Mouse (Mus musculus) lung, embryonic 14.5 days (tissue): Measurements from ENCODE around the gene Tnks1bp1. TPM values are rescaled to one million over a fixed set of nuclear protein-coding genes. Genes with fewer than 3 reads are reported as not detected.

Source experiments
- ATAC-seq: fragments of 200-750 bp; cut with Nextera tagmentation; 2 replicates; pipeline ENCODE4 v1.8.0; 2017; ENCODE audit warnings: mild to moderate bottlenecking, moderate TSS enrichment, moderate library complexity; ENCODE audit not compliant: insufficient read depth
- DNase-seq: peaks from one replicate; pipeline ENCODE4 v3.0.0-alpha.2; 2015
- H3K27ac ChIP-seq: fragments of 300-500 bp; sonication (generic); 2 replicates; pipeline ENCODE4 v1.5.1; 2014; ENCODE audit warnings: low read depth, mild to moderate bottlenecking, moderate library complexity
- H3K27me3 ChIP-seq: fragments of 300-500 bp; sonication (generic); 2 replicates; pipeline ENCODE4 v1.6.1; 2014; ENCODE audit warnings: low read length, control low read depth; ENCODE audit not compliant: insufficient read depth
- H3K36me3 ChIP-seq: fragments of 300-500 bp; sonication (generic); 2 replicates; pipeline ENCODE4 v1.6.1; 2014; ENCODE audit warnings: control low read depth; ENCODE audit not compliant: insufficient read depth
- H3K4me1 ChIP-seq: fragments of 300-500 bp; sonication (generic); 2 replicates; pipeline ENCODE4 v1.6.1; 2014; ENCODE audit warnings: antibody characterized with exemption, control low read depth; ENCODE audit not compliant: insufficient read depth
- H3K4me2 ChIP-seq: fragments of 300-500 bp; sonication (generic); 2 replicates; pipeline ENCODE4 v1.6.1; 2014; ENCODE audit warnings: mild to moderate bottlenecking
- H3K4me3 ChIP-seq: fragments of 300-500 bp; sonication (generic); 2 replicates; pipeline ENCODE4 v1.5.1; 2014; ENCODE audit warnings: low read depth, low read length
- H3K9ac ChIP-seq: fragments of 300-500 bp; sonication (generic); 2 replicates; pipeline ENCODE4 v1.6.1; 2014
- H3K9me3 ChIP-seq: fragments of 300-500 bp; sonication (generic); 2 replicates; pipeline ENCODE4 v1.6.1; 2016; ENCODE audit warnings: low read depth, low read length, control low read depth
- CTCF ChIP-seq: IDR thresholded peaks from 2 replicates; pipeline ENCODE4 v1.5.1; 2016; ENCODE audit warnings: antibody characterized with exemption, low read depth
- WGBS: fragments of 180-500 bp; shearing (Covaris S2); extraction: QIAGEN DNeasy Blood & Tissue Kit; methylation state at CpG from one replicate; pipeline ENCODE4 v1.1.7; 2014; 5-methylcytosine and 5-hydroxymethylcytosine counted together
- polyA plus RNA-seq: library from polyadenylated mRNA; unstranded; fragments of >200 nt; fragmentation: Nextera tagmentation; extraction: Ambion mirVana; gene quantifications from 2 replicates; pipeline ENCODE4 v1.2.1, GENCODE M21; 2014

Tnks1bp1 gene
- polyA plus RNA-seq, 1 experiment from 2014 or later: 13.7 TPM

- H3K9ac ChIP-seq: no peak overlapping the region
- no peak for ATAC-seq
- WGBS: 93% methylated on average over 4 of the region's 4 CpGs
These were observed 43.5 kb downstream of the Tnks1bp1 start for GRCm38 (mm10) chr2:85091325-85091724.

GRCm38 (mm10) chr2:85093376-85093775 is 45.6 kb downstream of the Tnks1bp1 start:
- WGBS: 63% methylated on average over 1 of the region's 1 CpGs
- Histone ChIP-seq H3K4me2 (no peak overlapping the region), H3K27ac (no peak overlapping the region), H3K27me3 (no peaks in the 10 kb centered on the region), H3K9me3 (no peaks in the 10 kb centered on the region), H3K36me3 (no peaks in the 10 kb centered on the region), H3K9ac (no peak overlapping the region), H3K4me1 (peaks cover 3% of the 10 kb centered on the region; the same call in 1 of the 2 replicates), H3K4me3 (no peak overlapping the region)
- no peak for DNase-seq
- no peak for TF ChIP-seq CTCF
- no peak for ATAC-seq

More at GRCm38 (mm10) chr2:85091325-85091724, 43.5 kb downstream of the Tnks1bp1 start:
- no peak overlapping the region for H3K4me3 ChIP-seq
- H3K27me3 ChIP-seq: no peaks in the 10 kb centered on the region
- no peaks in the 10 kb centered on the region for H3K36me3 ChIP-seq
- no peak overlapping the region for H3K27ac ChIP-seq
- DNase-seq: no peak
- no peaks in the 10 kb centered on the region for H3K9me3 ChIP-seq
- H3K4me2 ChIP-seq: no peak overlapping the region
- no peak for TF ChIP-seq CTCF
- peaks cover 3% of the 10 kb centered on the region; the same call in 1 of the 2 replicates for H3K4me1 ChIP-seq

- no peaks in the 10 kb centered on the region for H3K9me3 ChIP-seq
- no peaks in the 10 kb centered on the region for H3K36me3 ChIP-seq
- peaks cover 3% of the 10 kb centered on the region; the same call in 1 of the 2 replicates for H3K4me1 ChIP-seq
- H3K4me3 ChIP-seq: no peak overlapping the region
- ATAC-seq: no peak
- no peak for DNase-seq
- H3K27me3 ChIP-seq: no peaks in the 10 kb centered on the region
- H3K9ac ChIP-seq: no peak overlapping the region
- H3K27ac ChIP-seq: no peak overlapping the region
- TF ChIP-seq CTCF: no peak
- 45% methylated on average over 5 of the region's 5 CpGs for WGBS
- H3K4me2 ChIP-seq: no peak overlapping the region
These were observed 48.1 kb downstream of the Tnks1bp1 start for GRCm38 (mm10) chr2:85095906-85096305.

DNA sequence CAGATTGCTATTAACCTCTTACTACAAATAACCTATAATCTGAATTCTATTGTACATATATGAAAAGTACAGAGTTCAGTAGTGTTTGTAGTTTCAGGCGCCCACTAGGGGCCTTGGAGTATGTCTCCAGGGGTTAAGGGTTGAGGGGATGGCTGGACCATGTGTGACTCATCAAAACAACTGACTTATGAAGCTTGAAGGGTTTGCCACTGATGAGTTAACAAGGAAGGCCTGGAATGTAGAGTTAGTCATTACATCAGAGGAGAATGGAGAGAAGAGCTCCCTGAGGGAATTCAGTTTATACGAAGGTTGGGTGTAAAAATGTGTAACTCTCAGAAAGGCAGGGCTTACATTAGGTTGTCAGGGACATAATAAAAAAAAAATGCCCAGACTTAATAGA is 50.2 kb downstream of the Tnks1bp1 start:
- no peak overlapping the region for H3K9ac ChIP-seq
- H3K4me1 ChIP-seq: peaks cover 3% of the 10 kb centered on the region; the same call in 1 of the 2 replicates
- H3K36me3 ChIP-seq: no peaks in the 10 kb centered on the region
- no peak overlapping the region for H3K4me3 ChIP-seq
- ATAC-seq (no peak), DNase-seq (no peak)
- no peak overlapping the region for H3K27ac ChIP-seq
- H3K9me3 ChIP-seq: no peaks in the 10 kb centered on the region; the same call in 1 of the 2 replicates
- no peak for TF ChIP-seq CTCF
- no peaks in the 10 kb centered on the region for H3K27me3 ChIP-seq
- WGBS: 74% methylated on average over 2 of the region's 2 CpGs
- H3K4me2 ChIP-seq: no peak overlapping the region

DNA sequence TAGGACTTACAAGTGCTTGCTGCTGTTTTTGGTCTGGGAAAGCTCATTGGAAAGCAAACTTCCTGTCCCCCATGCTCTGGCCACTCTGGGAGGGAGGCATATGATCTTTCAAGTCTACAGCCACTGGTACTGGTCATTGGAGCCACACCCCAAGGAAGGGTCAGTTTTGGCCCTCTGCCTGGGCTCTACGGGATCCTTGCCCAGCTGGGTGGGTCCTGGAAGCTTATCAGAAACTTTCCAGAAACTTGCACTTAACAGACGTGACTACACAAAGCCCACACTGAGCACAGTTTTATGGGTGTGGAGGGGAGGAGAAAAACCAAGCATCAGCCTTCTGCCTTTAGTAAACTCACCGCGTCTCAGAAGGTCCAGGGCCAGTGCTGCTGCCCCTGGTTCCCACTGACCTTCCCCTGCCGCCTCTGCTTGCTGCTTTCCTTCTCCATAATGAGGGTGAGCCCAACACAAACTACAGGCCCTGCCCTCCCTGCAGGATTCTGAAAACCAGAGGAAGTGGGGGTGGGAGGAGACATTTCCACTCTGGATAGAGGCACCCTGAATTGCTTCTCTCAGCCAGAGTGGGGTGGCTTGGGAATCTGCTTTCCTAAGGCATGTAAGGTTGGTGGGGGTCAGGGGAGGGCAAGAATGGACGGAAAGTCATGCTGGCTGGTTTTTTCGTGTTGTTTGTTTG is 51.1 kb downstream of the Tnks1bp1 start:
- Histone ChIP-seq H3K9ac (no peak overlapping the region), H3K36me3 (no peaks in the 10 kb centered on the region), H3K4me3 (no peak overlapping the region), H3K27me3 (no peaks in the 10 kb centered on the region), H3K4me2 (no peak overlapping the region), H3K9me3 (no peaks in the 10 kb centered on the region; the same call in 1 of the 2 replicates), H3K27ac (peak overlapping the region; percentile 20; the same call in 1 of the 2 replicates), H3K4me1 (peaks cover 3% of the 10 kb centered on the region; the same call in 1 of the 2 replicates)
- TF ChIP-seq CTCF: no peak
- DNase-seq: peak; percentile 69
- WGBS: 50% methylated on average over 7 of the region's 7 CpGs
- ATAC-seq: peak; percentile 54

- Histone ChIP-seq H3K36me3 (no peaks in the 10 kb centered on the region), H3K9me3 (no peaks in the 10 kb centered on the region; the same call in 1 of the 2 replicates), H3K4me2 (no peak overlapping the region), H3K9ac (no peak overlapping the region), H3K27ac (no peak overlapping the region), H3K4me3 (no peak overlapping the region), H3K27me3 (no peaks in the 10 kb centered on the region), H3K4me1 (no peaks in the 10 kb centered on the region)
- ATAC-seq: no peak
- no peak for DNase-seq
- TF ChIP-seq CTCF: no peak
- WGBS: 76% methylated on average over 8 of the region's 8 CpGs
These were observed 55.4 kb downstream of the Tnks1bp1 start for GRCm38 (mm10) chr2:85103201-85103600.

DNA sequence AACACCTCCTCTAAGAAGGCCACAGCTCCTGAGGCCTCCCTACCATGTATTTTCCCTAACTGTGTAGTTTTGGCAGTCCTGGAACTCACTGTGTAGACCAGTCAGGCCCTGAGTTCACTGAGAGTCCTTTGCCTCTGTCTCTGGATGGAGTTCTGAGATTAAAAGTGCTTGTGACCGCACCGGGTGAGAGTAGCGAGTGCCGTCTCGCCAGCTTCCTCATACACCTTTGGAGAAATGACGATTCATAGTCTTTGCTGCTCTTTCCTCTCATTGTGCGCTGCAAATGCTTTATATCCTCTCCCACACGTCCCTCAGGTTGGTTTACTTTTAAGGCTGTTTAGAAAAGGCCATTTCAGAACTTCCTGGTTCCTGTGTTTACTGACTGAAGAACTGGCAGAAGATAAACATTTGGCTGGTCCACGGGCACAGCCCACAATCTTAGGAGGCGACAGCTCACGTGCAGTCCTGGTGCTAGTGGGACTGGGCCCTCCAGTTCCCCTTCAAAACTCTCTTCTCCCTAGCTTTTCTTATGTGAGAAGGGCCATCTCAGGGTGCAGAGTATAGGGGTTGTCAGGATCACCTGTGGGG is 57.7 kb downstream of the Tnks1bp1 start:
- Histone ChIP-seq H3K27me3 (no peaks in the 10 kb centered on the region), H3K4me1 (no peaks in the 10 kb centered on the region), H3K36me3 (no peaks in the 10 kb centered on the region), H3K9me3 (no peaks in the 10 kb centered on the region; the same call in 1 of the 2 replicates), H3K4me2 (0 out of 2 replicates have a peak overlapping the region, but pooled peaks have one; percentile 20), H3K4me3 (no peak overlapping the region), H3K9ac (no peak overlapping the region), H3K27ac (peak overlapping the region; percentile 58; the same call in 1 of the 2 replicates)
- 32% methylated on average over 11 of the region's 11 CpGs for WGBS
- ATAC-seq (peak; percentile 78; the same call in 1 of the 2 replicates), DNase-seq (peak; percentile 48)
- no peak for TF ChIP-seq CTCF
